Mouse (Mus musculus): ENCODE measurements at regions not wholly inside any gene's neighbourhood (a gene's known extent, or its start where the extent isn't known, plus 50 kb on each side); places are given as distances from the start of the nearest gene placed in this dataset.

DNA sequence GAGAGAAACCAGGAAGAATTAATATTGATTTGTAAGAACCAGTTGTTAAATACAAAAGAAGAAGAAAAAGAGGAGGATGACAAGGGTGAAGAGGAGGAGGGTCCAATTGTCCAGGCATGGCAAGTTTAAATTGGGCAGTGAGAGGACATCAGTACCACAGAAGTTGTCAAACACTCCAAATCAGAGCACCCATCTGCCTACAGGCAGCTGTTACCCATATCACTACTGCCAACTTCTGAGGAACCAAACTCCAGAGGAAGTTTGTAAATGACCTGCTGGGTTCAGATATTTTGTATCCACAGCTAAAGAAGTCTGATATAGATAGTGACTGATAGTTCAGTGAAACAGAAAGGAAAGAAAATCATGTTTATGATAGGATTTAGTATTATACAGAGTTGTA lies 802.6 kb downstream of the Gsdmc2 start:
- no peaks in the 10 kb centered on the region for H3K27me3 ChIP-seq (replicated peaks)
- DNase-seq (ENCODE audit: extremely low read depth) = no peak
- H3K4me1 ChIP-seq (ENCODE audit: control insufficient read depth in 1 of 2, insufficient read depth in 2 of 2) = no peaks in the 10 kb centered on the region
- in situ Hi-C loops (cut with MboI; ENCODE audit: low pct_ligation_motif_present, low pct_unique_long_range_greater_than_20kb, low sequenced_read_pairs) = no loop called here
- H3K4me3 ChIP-seq (replicated peaks in 1 of 3; ENCODE audit: low read depth in 2 of 3, low read length in 2 of 3, poor library complexity in 1 of 3) = no peak overlapping the region
- no peaks in the 10 kb centered on the region for H3K9me3 ChIP-seq (replicated peaks; ENCODE audit: low read length)
- dilution Hi-C loops (cut with MboI; ENCODE audit: extremely low pct_ligation_motif_present, extremely low pct_unique_long_range_greater_than_20kb, low sequenced_read_pairs) = no loop called here
- no peaks in the 10 kb centered on the region for H3K36me3 ChIP-seq (replicated peaks in 1 of 2; ENCODE audit: control insufficient read depth in 1 of 2, insufficient read depth in 1 of 2, low read length in 1 of 2)
- no peak overlapping the region for H3K27ac ChIP-seq (ENCODE audit: insufficient read depth, low read depth)
- H3K79me2 ChIP-seq (replicated peaks; ENCODE audit: control insufficient read depth, extremely low read depth, insufficient read depth, poor library complexity, severe bottlenecking) = no peaks in the 10 kb centered on the region
- no peak for TF ChIP-seq ETS1 (conservative IDR thresholded peaks at IDR 0.05; ENCODE audit: low read depth, low read length)
- TF ChIP-seq MAX (IDR thresholded peaks at IDR 0.05; ENCODE audit: low read length) = no peak
- no peak for TF ChIP-seq SMC3 (IDR thresholded peaks at IDR 0.05; ENCODE audit: low read depth, low read length)
- no peak for TF ChIP-seq USF2 (conservative IDR thresholded peaks at IDR 0.05; ENCODE audit: low read depth, low read length)
- no peak for TF ChIP-seq PAX5 (IDR thresholded peaks at IDR 0.05; ENCODE audit: low read length)
- TF ChIP-seq RAD21 (IDR thresholded peaks at IDR 0.05; ENCODE audit: low read depth, low read length) = no peak
- TF ChIP-seq MAFK (IDR thresholded peaks at IDR 0.05; ENCODE audit: insufficient replicate concordance, low read length) = no peak
- no peak for TF ChIP-seq ZMIZ1 (IDR thresholded peaks at IDR 0.05; ENCODE audit: low read depth, low read length)
- H3K9ac ChIP-seq (ENCODE audit: insufficient read depth, low read depth) = no peak overlapping the region
- no peak overlapping the region for H3K4me2 ChIP-seq (ENCODE audit: insufficient read depth, low read depth, poor library complexity, severe bottlenecking)

- no peak overlapping the region for H3K4me2 ChIP-seq (ENCODE audit: insufficient read depth, low read depth, poor library complexity, severe bottlenecking)
- TF ChIP-seq MAX (IDR thresholded peaks at IDR 0.05; ENCODE audit: low read length) (no peak), MAZ (IDR thresholded peaks at IDR 0.05; ENCODE audit: low read depth, low read length) (no peak), SIN3A (IDR thresholded peaks at IDR 0.05; ENCODE audit: low read length) (no peak), USF1 (IDR thresholded peaks at IDR 0.05; ENCODE audit: low read depth, low read length) (no peak), ELF1 (IDR thresholded peaks at IDR 0.05; ENCODE audit: low read depth, low read length) (no peak), SMC3 (IDR thresholded peaks at IDR 0.05; ENCODE audit: low read depth, low read length) (no peak), EP300 (IDR thresholded peaks at IDR 0.05; ENCODE audit: low read length) (no peak), MYC (IDR thresholded peaks at IDR 0.05; ENCODE audit: low read depth, low read length) (no peak), CHD1 (IDR thresholded peaks at IDR 0.05; ENCODE audit: low read depth, low read length) (no peak), JUND (conservative IDR thresholded peaks at IDR 0.05; ENCODE audit: low read depth, low read length) (no peak), MAFK (IDR thresholded peaks at IDR 0.05; ENCODE audit: insufficient replicate concordance, low read length) (no peak), NELFE (IDR thresholded peaks at IDR 0.05; ENCODE audit: low read depth, low read length) (no peak), KAT2A (IDR thresholded peaks at IDR 0.05; ENCODE audit: insufficient replicate concordance, low read length) (no peak), CTCF (conservative IDR thresholded peaks at IDR 0.05 in 1 of 2, IDR thresholded peaks at IDR 0.05 in 1 of 2; ENCODE audit: low read depth in 2 of 2, low read length in 2 of 2) (no peak)
- H3K4me1 ChIP-seq (ENCODE audit: control insufficient read depth in 1 of 2, insufficient read depth in 2 of 2) = no peaks in the 10 kb centered on the region
- no peak overlapping the region for H3K4me3 ChIP-seq (replicated peaks in 1 of 3; ENCODE audit: low read depth in 2 of 3, low read length in 2 of 3, poor library complexity in 1 of 3)
- H3K9ac ChIP-seq (ENCODE audit: insufficient read depth, low read depth) = no peak overlapping the region
- H3K27me3 ChIP-seq (replicated peaks) = no peaks in the 10 kb centered on the region
- H3K79me2 ChIP-seq (replicated peaks; ENCODE audit: control insufficient read depth, extremely low read depth, insufficient read depth, poor library complexity, severe bottlenecking) = no peaks in the 10 kb centered on the region
- no peaks in the 10 kb centered on the region for H3K9me3 ChIP-seq (replicated peaks; ENCODE audit: low read length)
- H3K36me3 ChIP-seq (replicated peaks in 1 of 2; ENCODE audit: control insufficient read depth in 1 of 2, insufficient read depth in 1 of 2, low read length in 1 of 2) = no peaks in the 10 kb centered on the region
- no peak overlapping the region for H3K27ac ChIP-seq (ENCODE audit: insufficient read depth, low read depth)
- in situ Hi-C loops (cut with MboI; ENCODE audit: low pct_ligation_motif_present, low pct_unique_long_range_greater_than_20kb, low sequenced_read_pairs) = no loop called here
- dilution Hi-C loops (cut with MboI; ENCODE audit: extremely low pct_ligation_motif_present, extremely low pct_unique_long_range_greater_than_20kb, low sequenced_read_pairs) = no loop called here
- DNase-seq (ENCODE audit: extremely low read depth) = peak; percentile 2
These were observed 808.7 kb downstream of the Gsdmc2 start for GRCm38 (mm10) chr15:63036241-63036640.
